ENCODE assay signal across 7 mouse cellular contexts in the genomic region with DNA sequence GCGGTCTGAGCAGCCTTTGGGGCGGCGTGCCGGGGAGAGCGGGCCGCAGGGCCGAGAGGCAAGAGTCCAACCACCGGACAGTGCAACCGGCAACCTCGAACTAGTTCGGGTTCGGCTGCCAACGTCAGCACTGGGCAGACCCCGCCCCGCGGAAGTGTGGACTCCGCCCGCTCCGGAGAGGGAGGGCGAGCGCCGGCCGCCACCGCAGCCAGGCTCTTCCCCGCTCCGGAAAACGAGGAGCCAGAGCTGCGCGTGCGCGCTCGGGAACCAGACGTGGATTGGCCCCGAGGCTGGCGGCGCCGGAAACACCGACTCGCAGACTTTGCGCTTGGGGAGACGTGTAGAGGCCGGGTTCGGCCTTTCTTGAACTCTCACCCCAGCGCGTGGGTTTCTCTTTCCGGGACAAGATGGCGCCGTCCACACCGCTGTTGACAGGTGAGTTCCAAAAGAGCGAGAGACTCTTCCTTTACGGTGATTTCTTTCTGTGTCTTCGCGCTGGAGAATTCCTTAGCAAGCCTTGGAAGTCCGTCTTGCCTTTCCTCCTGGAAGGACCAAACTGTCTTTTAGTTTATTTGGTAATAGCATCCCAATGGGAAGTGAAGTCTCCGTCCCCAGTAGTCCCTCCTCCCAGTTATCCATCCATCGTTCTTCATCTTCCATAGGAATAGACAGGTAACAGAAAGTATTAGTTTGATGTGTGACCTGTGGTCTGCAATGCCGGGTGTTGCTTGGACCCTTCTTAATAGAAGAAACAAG. TPM values are rescaled to one million over a fixed set of nuclear protein-coding genes. Genes with fewer than 3 reads are reported as not detected.
DNase-seq lines count a peak whose midpoint lies in the region; ATAC-seq lines count a peak whose summit lies in the region.

A gene (plus strand): TSS at position 170 of the 756 bp plus-strand sequence.
A gene (minus strand): TSS at position 241 of the 756 bp plus-strand sequence.

- ATAC-seq in embryonic facial prominence, embryonic 12.5 days (ENCODE audit: insufficient number of reproducible peaks, insufficient read depth, low FRiP score, low TSS enrichment), result peak; percentile 99
- peak; percentile 99 for ATAC-seq in limb, embryonic 11.5 days (ENCODE audit: insufficient number of reproducible peaks, low FRiP score, low TSS enrichment, low read depth)
- ATAC-seq in midbrain, embryonic 14.5 days (ENCODE audit: low FRiP score, low TSS enrichment), result peak; percentile 99

- WGBS in embryonic facial prominence, embryonic 12.5 days, result under 1% methylated on average over 57 of the region's 57 CpGs
- under 1% methylated on average over 57 of the region's 57 CpGs for WGBS in limb, embryonic 11.5 days
- WGBS in midbrain, embryonic 14.5 days, result under 1% methylated on average over 57 of the region's 57 CpGs

- peak within 1 kb of the TSS; percentile 94 for H3K9ac ChIP-seq in embryonic facial prominence, embryonic 12.5 days
- peak within 1 kb of the TSS; percentile 94 for H3K9ac ChIP-seq in limb, embryonic 11.5 days (ENCODE audit: low read length)
- H3K9ac ChIP-seq in midbrain, embryonic 14.5 days (replicated peaks; ENCODE audit: low read length), result peak within 1 kb of the TSS; percentile 92

- H3K36me3 ChIP-seq in embryonic facial prominence, embryonic 12.5 days, result peaks cover 15% of the 10 kb centered on the region
- H3K36me3 ChIP-seq in limb, embryonic 11.5 days (ENCODE audit: control insufficient read depth, insufficient read depth, low read length), result peaks cover 5% of the 10 kb centered on the region; the same call in 1 of the 2 replicates
- peaks cover 25% of the 10 kb centered on the region for H3K36me3 ChIP-seq in midbrain, embryonic 14.5 days (ENCODE audit: control insufficient read depth, insufficient read depth, low read length)

- H3K9me3 ChIP-seq in embryonic facial prominence, embryonic 12.5 days, result no peaks in the 10 kb centered on the region
- H3K9me3 ChIP-seq in limb, embryonic 11.5 days (ENCODE audit: control insufficient read depth, low read length), result no peaks in the 10 kb centered on the region
- no peaks in the 10 kb centered on the region for H3K9me3 ChIP-seq in midbrain, embryonic 14.5 days (ENCODE audit: control insufficient read depth, low read length)

- H3K27ac ChIP-seq in embryonic facial prominence, embryonic 12.5 days, result peak within 1 kb of the TSS; percentile 90
- H3K27ac ChIP-seq in limb, embryonic 11.5 days (replicated peaks; ENCODE audit: low read depth, low read length), result peak within 1 kb of the TSS; percentile 76
- peak within 1 kb of the TSS; percentile 87 for H3K27ac ChIP-seq in midbrain, embryonic 14.5 days (replicated peaks; ENCODE audit: low read depth, low read length)

- peak within 1 kb of the TSS; percentile 75 for H3K4me3 ChIP-seq in embryonic facial prominence, embryonic 12.5 days
- H3K4me3 ChIP-seq in limb, embryonic 11.5 days (ENCODE audit: low read depth, low read length), result peak within 1 kb of the TSS; percentile 82
- peak within 1 kb of the TSS; percentile 92 for H3K4me3 ChIP-seq in midbrain, embryonic 14.5 days (replicated peaks; ENCODE audit: low read depth, low read length)

- peak within 1 kb of the TSS; percentile 76 for H3K4me2 ChIP-seq in embryonic facial prominence, embryonic 12.5 days (replicated peaks)
- H3K4me2 ChIP-seq in limb, embryonic 11.5 days (ENCODE audit: low read depth, severe bottlenecking), result peak within 1 kb of the TSS; percentile 76
- H3K4me2 ChIP-seq in midbrain, embryonic 14.5 days (ENCODE audit: low read length), result peak within 1 kb of the TSS; percentile 85

- peaks cover 16% of the 10 kb centered on the region for H3K4me1 ChIP-seq in embryonic facial prominence, embryonic 12.5 days
- H3K4me1 ChIP-seq in limb, embryonic 11.5 days (ENCODE audit: control insufficient read depth, insufficient read depth, low read length), result no peaks in the 10 kb centered on the region
- peaks cover 16% of the 10 kb centered on the region for H3K4me1 ChIP-seq in midbrain, embryonic 14.5 days (ENCODE audit: control insufficient read depth, insufficient read depth, low read length)

- DNase-seq in adrenal gland, postnatal 25 days, result peak; percentile 99
- DNase-seq in heart, adult 11 months, result peak; percentile 100
- peak; percentile 97 for DNase-seq in kidney, adult 18-20 months
- peak; percentile 97 for DNase-seq in limb, embryonic 11.5 days (ENCODE audit: low spot score)
- DNase-seq in midbrain, embryonic 14.5 days, result peak; percentile 100
- peak; percentile 96 to 98 for DNase-seq in spleen, adult 18-20 months

- H3K27me3 ChIP-seq in embryonic facial prominence, embryonic 12.5 days, result no peaks in the 10 kb centered on the region
- no peaks in the 10 kb centered on the region for H3K27me3 ChIP-seq in limb, embryonic 11.5 days (ENCODE audit: control insufficient read depth, insufficient read depth, low read length)
- H3K27me3 ChIP-seq in midbrain, embryonic 14.5 days (ENCODE audit: control insufficient read depth, insufficient read depth, low read length), result no peaks in the 10 kb centered on the region

RNA-seq across cellular contexts. Expression of the first gene that starts in this region (rescaled TPM):
- total RNA-seq in adrenal gland, postnatal 25 days (2021), result 55.7 and 56.2 TPM in 2 replicates
- polyA plus RNA-seq in embryonic facial prominence, embryonic 12.5 days (2016; fragmentation: Nextera tagmentation; extraction: Ambion mirVana), result 56.4 and 57.4 TPM in 2 replicates
- 63.2 and 66.3 TPM in 2 replicates for polyA plus RNA-seq in limb, embryonic 11.5 days (2014; fragmentation: Nextera tagmentation; extraction: Ambion mirVana)
- polyA plus RNA-seq in midbrain, embryonic 14.5 days (2014; fragmentation: Nextera tagmentation; extraction: Ambion mirVana), result 35.3 and 43.5 TPM in 2 replicates

RNA-seq across cellular contexts. Expression of the second gene that starts in this region (rescaled TPM):
- total RNA-seq in adrenal gland, postnatal 25 days (2021), result 83.3 and 90.6 TPM in 2 replicates
- 147 and 157 TPM in 2 replicates for polyA plus RNA-seq in embryonic facial prominence, embryonic 12.5 days (2016; fragmentation: Nextera tagmentation; extraction: Ambion mirVana)
- 165 and 176 TPM in 2 replicates for polyA plus RNA-seq in limb, embryonic 11.5 days (2014; fragmentation: Nextera tagmentation; extraction: Ambion mirVana)
- polyA plus RNA-seq in midbrain, embryonic 14.5 days (2014; fragmentation: Nextera tagmentation; extraction: Ambion mirVana), result 45.1 and 69.1 TPM in 2 replicates

Comparison
In these comparisons a context has a peak if more than half of its experiments do, and no peak if none do; other contexts are left out.
1. Peak in every context shown above with its lines: DNase-seq, ATAC-seq, H3K4me3 ChIP-seq and H3K27ac ChIP-seq.